Mouse (Mus musculus) liver, postnatal 0 days (tissue): ENCODE data around the gene Drosha.

Source experiments
- CTCF ChIP-seq: sonication (generic); IDR thresholded peaks from 2 replicates; pipeline ENCODE4 v1.5.1; 2016; ENCODE audit warnings: antibody characterized with exemption, low read depth
- EP300 ChIP-seq: IDR thresholded peaks from 2 replicates; pipeline ENCODE4 v1.6.1; 2016; ENCODE audit warnings: antibody characterized with exemption, low read depth, mild to moderate bottlenecking

DNA sequence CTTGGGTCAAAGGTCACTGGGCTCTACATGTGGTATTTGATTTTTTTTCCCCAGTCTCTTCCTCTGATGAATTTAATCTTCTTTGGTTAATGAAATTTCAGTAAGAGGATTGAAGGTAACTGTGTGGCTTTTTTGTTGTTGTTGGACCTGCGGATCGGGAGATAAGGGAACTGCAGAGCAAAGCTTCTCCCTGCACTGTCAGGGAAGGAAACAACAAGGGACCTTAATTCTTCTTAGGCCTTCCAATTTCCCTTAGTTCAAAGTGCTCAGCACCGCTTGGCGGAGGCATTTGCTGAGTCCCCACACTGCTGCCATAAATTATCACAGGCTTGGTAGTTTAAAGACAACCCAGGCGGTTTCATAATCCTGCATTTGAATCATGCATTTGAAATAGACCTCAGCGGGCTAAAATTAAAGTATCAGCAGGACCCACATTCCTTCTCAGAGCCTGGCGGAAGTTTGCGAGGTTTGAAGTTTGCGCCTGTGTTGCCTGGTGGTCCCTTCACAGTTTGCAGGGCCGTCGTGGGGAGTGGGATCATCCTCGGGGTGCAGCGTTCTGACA, 28.6 kb upstream of the Drosha start:
- no peak for TF ChIP-seq CTCF
- TF ChIP-seq EP300 = no peak
